Comparison of ENCODE assay signal across 25 mouse cellular contexts in genomic region chrX:48203763-48204162, GRCm38 (mm10). TPM values are rescaled to one million over a fixed set of nuclear protein-coding genes. Genes with fewer than 3 reads are reported as not detected.
DNase-seq lines count a peak whose midpoint lies in the region; ATAC-seq and TF ChIP-seq lines count a peak whose summit lies in the region.
"Had no signal": no experiment of that assay in that cellular context is flagged by ENCODE, and none has a peak within 500 bp of the region (broad histone marks: within the 10 kb centered on the region; RNA-seq: fewer than 3 reads in every experiment).

No protein-coding gene starts in this region.

- H3K4me3 ChIP-seq in intestine, embryonic 16.5 days (ENCODE audit: low read length): no peak overlapping the region
- no peak overlapping the region for H3K4me3 ChIP-seq in intestine, embryonic 15.5 days (replicated peaks)
- no peak overlapping the region for H3K4me3 ChIP-seq in bone marrow macrophage, adult 2 months (ENCODE audit: insufficient read depth, low read length)
- no peak overlapping the region for H3K4me3 ChIP-seq in kidney, embryonic 15.5 days (replicated peaks)
- H3K4me3 ChIP-seq: embryonic facial prominence, embryonic 13.5 days; erythroblast, embryonic 14.5 days; forebrain, embryonic 12.5 days; gastrocnemius, adult 2 months; heart, embryonic 15.5 days; limb, embryonic 15.5 days; lung, embryonic 15.5 days; stomach, embryonic 15.5 days had no signal

- peak; percentile 33 for DNase-seq in cerebellum, adult 8-10 months
- DNase-seq in cerebellum, postnatal 36 days: peak; percentile 36 to 43
- DNase-seq in heart, postnatal 10 days: no peak
- DNase-seq: adrenal gland, postnatal 36 days; gastrocnemius, adult 2 months; heart, postnatal 4 days; layer of hippocampus, adult 9-11 months; lung, postnatal 4 days; thymus, postnatal 25 days had no signal

- 0 out of 2 replicates have a peak overlapping the region, but pooled peaks have one; percentile 23 for H3K27ac ChIP-seq in intestine, embryonic 16.5 days (ENCODE audit: low read length)
- H3K27ac ChIP-seq in intestine, embryonic 15.5 days: no peak overlapping the region
- H3K27ac ChIP-seq in bone marrow macrophage, adult 2 months (ENCODE audit: insufficient read depth, low read depth, low read length): peak overlapping the region; percentile 69
- H3K27ac ChIP-seq in kidney, embryonic 15.5 days: no peak overlapping the region
- H3K27ac ChIP-seq: embryonic facial prominence, embryonic 13.5 days; forebrain, embryonic 12.5 days; gastrocnemius, adult 2 months; heart, embryonic 15.5 days; hindbrain, embryonic 14.5 days; kidney, postnatal 0 days; limb, embryonic 15.5 days; lung, embryonic 15.5 days; stomach, embryonic 15.5 days had no signal

- no peak overlapping the region for H3K9ac ChIP-seq in intestine, embryonic 16.5 days (ENCODE audit: low read depth, low read length)
- no peak overlapping the region for H3K9ac ChIP-seq in intestine, embryonic 15.5 days
- H3K9ac ChIP-seq in kidney, embryonic 15.5 days: no peak overlapping the region
- H3K9ac ChIP-seq: embryonic facial prominence, embryonic 13.5 days; forebrain, embryonic 12.5 days; heart, embryonic 15.5 days; hindbrain, embryonic 14.5 days; limb, embryonic 15.5 days; lung, embryonic 15.5 days; stomach, embryonic 15.5 days had no signal

- WGBS in intestine, embryonic 16.5 days: 77% methylated on average over 7 of the region's 7 CpGs
- 77% methylated on average over 7 of the region's 7 CpGs for WGBS in intestine, embryonic 15.5 days
- WGBS in kidney, embryonic 15.5 days: 74% methylated on average over 7 of the region's 7 CpGs

- no peaks in the 10 kb centered on the region for H3K27me3 ChIP-seq in intestine, embryonic 16.5 days (replicated peaks; ENCODE audit: control insufficient read depth, insufficient read depth, low read length)
- no peaks in the 10 kb centered on the region for H3K27me3 ChIP-seq in intestine, embryonic 15.5 days (replicated peaks)
- no peaks in the 10 kb centered on the region for H3K27me3 ChIP-seq in kidney, embryonic 15.5 days
- H3K27me3 ChIP-seq: embryonic facial prominence, embryonic 13.5 days; forebrain, embryonic 12.5 days; heart, embryonic 15.5 days; limb, embryonic 15.5 days; lung, embryonic 15.5 days; stomach, embryonic 15.5 days had no signal

- no peaks in the 10 kb centered on the region for H3K9me3 ChIP-seq in intestine, embryonic 16.5 days (ENCODE audit: control insufficient read depth, low read length)
- H3K9me3 ChIP-seq in intestine, embryonic 15.5 days: no peaks in the 10 kb centered on the region
- H3K9me3 ChIP-seq in kidney, embryonic 15.5 days (replicated peaks): no peaks in the 10 kb centered on the region
- H3K9me3 ChIP-seq: embryonic facial prominence, embryonic 13.5 days; forebrain, embryonic 12.5 days; heart, embryonic 15.5 days; limb, embryonic 15.5 days; lung, embryonic 15.5 days; stomach, embryonic 15.5 days had no signal

- no peaks in the 10 kb centered on the region for H3K36me3 ChIP-seq in intestine, embryonic 16.5 days (ENCODE audit: control insufficient read depth, insufficient read depth, low read length)
- H3K36me3 ChIP-seq in intestine, embryonic 15.5 days: no peaks in the 10 kb centered on the region
- no peaks in the 10 kb centered on the region for H3K36me3 ChIP-seq in kidney, embryonic 15.5 days
- H3K36me3 ChIP-seq: embryonic facial prominence, embryonic 13.5 days; forebrain, embryonic 12.5 days; heart, embryonic 15.5 days; limb, embryonic 15.5 days; lung, embryonic 15.5 days; stomach, embryonic 15.5 days had no signal

- intact Hi-C loops in heart, postnatal 10 days (cut with DNase I): no loop called here

- no peaks in the 10 kb centered on the region for H3K4me1 ChIP-seq in intestine, embryonic 16.5 days (ENCODE audit: control insufficient read depth, insufficient read depth, low read length)
- no peaks in the 10 kb centered on the region for H3K4me1 ChIP-seq in intestine, embryonic 15.5 days (replicated peaks)
- H3K4me1 ChIP-seq in bone marrow macrophage, adult 2 months (ENCODE audit: control insufficient read depth, insufficient read depth, low read length): peaks cover 41% of the 10 kb centered on the region
- H3K4me1 ChIP-seq in kidney, embryonic 15.5 days: peaks cover 4% of the 10 kb centered on the region; the same call in 1 of the 2 replicates
- H3K4me1 ChIP-seq: heart, embryonic 15.5 days; limb, embryonic 15.5 days; lung, embryonic 15.5 days; stomach, embryonic 15.5 days had no signal

- no peak overlapping the region for H3K4me2 ChIP-seq in intestine, embryonic 16.5 days (ENCODE audit: low read depth, low read length)
- H3K4me2 ChIP-seq in intestine, embryonic 15.5 days (replicated peaks): no peak overlapping the region
- H3K4me2 ChIP-seq in kidney, embryonic 15.5 days: no peak overlapping the region
- H3K4me2 ChIP-seq: embryonic facial prominence, embryonic 13.5 days; forebrain, embryonic 12.5 days; heart, embryonic 15.5 days; hindbrain, embryonic 14.5 days; limb, embryonic 15.5 days; lung, embryonic 15.5 days; stomach, embryonic 15.5 days had no signal

- no peak for TF ChIP-seq CTCF in bone marrow macrophage, adult 2 months (IDR thresholded peaks at IDR 0.05; ENCODE audit: low read depth, low read length)

- ATAC-seq in intestine, embryonic 16.5 days: no peak
- no peak for ATAC-seq in intestine, embryonic 15.5 days
- no peak for ATAC-seq in activated CD4-positive, CD25-positive, alpha-beta regulatory T cell, adult 4 months
- no peak for ATAC-seq in kidney, embryonic 15.5 days (replicated peaks; ENCODE audit: low FRiP score)
- ATAC-seq: CD4-positive, CD25-positive, alpha-beta regulatory T cell, adult 4 months; inflammation-experienced regulatory T-cells, adult 6 months had no signal

- TF ChIP-seq POLR2A in bone marrow macrophage, adult 2 months (IDR thresholded peaks at IDR 0.05; ENCODE audit: borderline replicate concordance, low read depth, low read length): no peak

RNA-seq across cellular contexts. Expression of gene Zdhhc9, which starts 4.9 kb away (rescaled TPM):
- 8.2 and 8.3 TPM in 2 replicates for polyA plus RNA-seq in intestine, embryonic 16.5 days (2015; fragmentation: Nextera tagmentation; extraction: Ambion mirVana)
- 8.2 and 9.1 TPM in 2 replicates for polyA plus RNA-seq in intestine, embryonic 15.5 days (2015; fragmentation: Nextera tagmentation; extraction: Ambion mirVana)
- polyA plus RNA-seq in bone marrow macrophage, adult 2 months (2012; ENCODE audit: insufficient read depth, insufficient read length, missing spikeins): 64.6 and 77.1 TPM in 2 replicates
- polyA plus RNA-seq in activated CD4-positive, CD25-positive, alpha-beta regulatory T cell, adult 4 months (2017; shearing (Covaris generic)): 1 to 10 TPM; 1.4 to 1.7 TPM
- 10 to 100 TPM; 28.3 to 32.4 TPM for total RNA-seq in heart, postnatal 10 days (2021)
- 5.7 and 6.4 TPM in 2 replicates for polyA plus RNA-seq in kidney, embryonic 15.5 days (2015; fragmentation: Nextera tagmentation; extraction: Ambion mirVana)

RNA-seq across cellular contexts. Expression of gene Utp14a, which starts 52.9 kb away (rescaled TPM):
- polyA plus RNA-seq in intestine, embryonic 16.5 days (2015; fragmentation: Nextera tagmentation; extraction: Ambion mirVana): 10.9 and 11.8 TPM in 2 replicates
- 15.4 and 16.4 TPM in 2 replicates for polyA plus RNA-seq in intestine, embryonic 15.5 days (2015; fragmentation: Nextera tagmentation; extraction: Ambion mirVana)
- polyA plus RNA-seq in bone marrow macrophage, adult 2 months (2012; ENCODE audit: insufficient read depth, insufficient read length, missing spikeins): 31.1 and 35.9 TPM in 2 replicates
- 10 to 100 TPM; 26.8 to 29.1 TPM for polyA plus RNA-seq in activated CD4-positive, CD25-positive, alpha-beta regulatory T cell, adult 4 months (2017; shearing (Covaris generic))
- 10 to 100 TPM; 13.9 to 17.3 TPM for total RNA-seq in heart, postnatal 10 days (2021)
- 17.7 and 18.9 TPM in 2 replicates for polyA plus RNA-seq in kidney, embryonic 15.5 days (2015; fragmentation: Nextera tagmentation; extraction: Ambion mirVana)

RNA-seq across cellular contexts. Expression of gene Sash3, which starts 57.5 kb away (rescaled TPM):
- 3.8 and 3.9 TPM in 2 replicates for polyA plus RNA-seq in intestine, embryonic 16.5 days (2015; fragmentation: Nextera tagmentation; extraction: Ambion mirVana)
- polyA plus RNA-seq in intestine, embryonic 15.5 days (2015; fragmentation: Nextera tagmentation; extraction: Ambion mirVana): 3.1 and 3.4 TPM in 2 replicates
- polyA plus RNA-seq in bone marrow macrophage, adult 2 months (2012; ENCODE audit: insufficient read depth, insufficient read length, missing spikeins): 66.3 and 69.9 TPM in 2 replicates
- 100 to 1,000 TPM; 305 to 323 TPM for polyA plus RNA-seq in activated CD4-positive, CD25-positive, alpha-beta regulatory T cell, adult 4 months (2017; shearing (Covaris generic))
- 1 to 10 TPM; 1.3 to 1.4 TPM for total RNA-seq in heart, postnatal 10 days (2021)
- 1.5 and 2.1 TPM in 2 replicates for polyA plus RNA-seq in kidney, embryonic 15.5 days (2015; fragmentation: Nextera tagmentation; extraction: Ambion mirVana)

Comparison
In these comparisons a context has a peak if more than half of its experiments do, and no peak if none do; other contexts are left out.
1. H3K27ac ChIP-seq: peak in intestine, embryonic 16.5 days (single experiment) and bone marrow macrophage, adult 2 months (single experiment); none in intestine, embryonic 15.5 days (single experiment) and kidney, embryonic 15.5 days (single experiment).
2. DNase-seq: peak in cerebellum, adult 8-10 months (single experiment) and cerebellum, postnatal 36 days (2 of 2); none in heart, postnatal 10 days (0 of 2).
3. RNA of gene Sash3, which starts 57.5 kb away (polyA plus RNA-seq): 305 to 323 TPM in activated CD4-positive, CD25-positive, alpha-beta regulatory T cell, adult 4 months and 66.3 to 69.9 TPM in bone marrow macrophage, adult 2 months; 3.8 to 3.9 TPM in intestine, embryonic 16.5 days, 3.1 to 3.4 TPM in intestine, embryonic 15.5 days and 1.5 to 2.1 TPM in kidney, embryonic 15.5 days; every median in the first group is over 10 times any median in the second.